Mouse (Mus musculus) heart, postnatal 36 days (tissue): ENCODE measurements around the gene Bcar3. TPM values are rescaled to one million over a fixed set of nuclear protein-coding genes. Genes with fewer than 3 reads are reported as not detected.
"Not testable (repeated sequence)": the region's sequence is repeated elsewhere in the genome, so short reads cannot be mapped to it uniquely, and the experiment has no call there.

ENCODE experiments used
- DNase-seq, 2 experiments: peaks; one replicate each; pipeline ENCODE4 v3.0.0; 2021 to 2022
- intact Hi-C: fragments of 180-260 bp; cut with DNase I; formaldehyde crosslinking; loops from one replicate; pipeline ENCODE4 v1.15.1; 2025
- total RNA-seq, 2 experiments: library from RNA; stranded (reverse); gene quantifications; 2 replicates each; pipeline ENCODE4 v1.2.3; 2021

Gene Bcar3
- total RNA-seq, 2 experiments from 2014 or later = 6.3 to 8.2 TPM

DNA sequence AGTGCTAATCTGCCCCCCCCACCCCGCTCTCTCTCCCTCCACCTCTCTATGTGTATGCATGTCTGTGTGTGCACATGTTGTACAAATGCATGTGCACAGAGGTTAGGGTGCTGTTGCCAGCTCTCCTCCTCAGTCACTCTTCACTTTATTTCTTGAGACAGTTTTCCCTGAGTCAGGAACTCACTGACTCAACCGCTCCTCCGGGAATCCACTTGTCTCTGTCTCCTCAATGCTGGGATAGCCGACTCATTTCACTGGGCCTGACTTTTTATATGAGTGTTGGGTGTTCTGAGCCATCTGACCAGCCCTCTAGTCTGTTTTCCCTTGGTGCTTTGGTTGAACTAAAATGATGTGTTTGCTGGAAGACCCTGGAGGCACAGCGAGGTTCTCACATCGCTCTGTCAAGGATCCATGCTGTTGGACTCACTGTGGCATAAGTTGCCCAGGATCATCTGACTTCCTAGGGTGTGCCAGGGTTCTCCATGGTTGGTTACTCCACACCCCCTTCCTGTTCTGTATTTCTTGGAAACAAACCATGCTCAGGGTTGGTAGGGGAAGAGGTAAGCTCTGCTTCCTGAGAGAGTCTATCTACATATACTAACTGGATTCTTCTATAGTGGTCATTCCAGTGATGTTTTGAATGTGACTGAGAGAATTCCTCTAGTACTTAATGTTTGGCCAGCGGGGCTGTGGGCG is 77.9 kb downstream of the Bcar3 start:
- DNase-seq = no peak
- intact Hi-C loops = no loop called here

DNA sequence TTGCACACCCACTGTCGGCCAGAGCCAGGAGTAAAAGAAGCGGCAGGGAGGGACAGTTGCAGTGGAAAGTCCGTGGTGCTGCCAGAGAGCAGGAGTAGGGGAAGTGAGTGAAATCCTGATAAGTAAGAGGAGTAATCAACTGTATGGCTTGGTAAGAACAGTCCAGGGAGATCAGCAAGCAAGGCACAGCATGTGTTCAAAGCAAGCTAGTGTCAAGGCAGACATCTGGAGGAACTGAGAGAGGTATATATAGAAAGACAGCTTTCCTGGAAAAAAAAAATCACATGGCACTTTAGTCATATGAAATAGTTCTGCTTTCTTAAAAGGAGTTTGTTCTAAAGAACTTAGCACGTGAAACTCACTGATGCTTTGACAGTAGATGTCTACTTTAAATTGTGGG is 78.7 kb downstream of the Bcar3 start:
- DNase-seq = no peak
- intact Hi-C loops = no loop called here

DNA sequence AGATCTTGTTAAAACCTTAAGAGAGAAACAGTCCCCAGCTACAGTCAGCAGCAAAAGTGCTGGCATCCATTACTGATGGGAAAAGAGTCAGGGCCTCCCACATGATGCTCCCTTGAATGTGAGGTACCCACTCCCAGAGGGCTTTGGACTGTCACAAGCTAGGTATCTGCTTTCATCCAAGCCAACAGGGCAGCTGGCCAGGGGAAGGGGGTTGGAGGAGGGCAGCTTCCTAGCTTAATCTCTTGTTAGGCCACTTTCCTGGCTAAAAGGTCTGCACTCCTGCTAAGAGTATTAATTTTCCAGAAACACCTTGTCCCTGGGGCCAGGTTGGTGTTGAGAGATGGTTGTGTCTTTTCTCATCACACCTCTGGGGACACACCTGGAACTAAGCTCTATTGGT is 82.1 kb downstream of the Bcar3 start:
- DNase-seq = no peak
- intact Hi-C loops = loop anchor here (5.0 kb wide), 1 partner anchor 41 kb away; no protein-coding TSS in a partner anchor

DNA sequence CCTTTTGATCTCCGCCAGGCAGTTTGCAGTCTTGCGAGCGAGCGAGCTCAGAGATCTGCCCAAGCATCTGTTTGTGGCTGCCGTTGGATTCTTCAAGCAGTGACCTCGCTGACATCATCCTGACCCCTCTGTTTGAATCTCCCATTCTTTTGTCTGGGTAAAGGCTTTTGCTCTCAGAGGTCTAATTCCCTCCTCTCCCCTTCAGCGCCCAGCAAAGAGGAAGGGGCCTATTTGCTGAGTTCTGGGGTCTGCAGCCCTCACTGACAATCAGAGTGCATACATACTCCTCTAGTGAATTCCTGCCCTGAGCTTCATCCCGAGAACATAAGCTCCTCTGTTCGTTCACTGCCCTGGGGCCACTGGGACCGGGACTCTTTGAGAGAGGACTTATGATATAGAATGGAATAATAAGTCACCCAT is 82.5 kb downstream of the Bcar3 start:
- DNase-seq = no peak
- intact Hi-C loops = loop anchor here (5.0 kb wide), 1 partner anchor 41 kb away; no protein-coding TSS in a partner anchor

DNA sequence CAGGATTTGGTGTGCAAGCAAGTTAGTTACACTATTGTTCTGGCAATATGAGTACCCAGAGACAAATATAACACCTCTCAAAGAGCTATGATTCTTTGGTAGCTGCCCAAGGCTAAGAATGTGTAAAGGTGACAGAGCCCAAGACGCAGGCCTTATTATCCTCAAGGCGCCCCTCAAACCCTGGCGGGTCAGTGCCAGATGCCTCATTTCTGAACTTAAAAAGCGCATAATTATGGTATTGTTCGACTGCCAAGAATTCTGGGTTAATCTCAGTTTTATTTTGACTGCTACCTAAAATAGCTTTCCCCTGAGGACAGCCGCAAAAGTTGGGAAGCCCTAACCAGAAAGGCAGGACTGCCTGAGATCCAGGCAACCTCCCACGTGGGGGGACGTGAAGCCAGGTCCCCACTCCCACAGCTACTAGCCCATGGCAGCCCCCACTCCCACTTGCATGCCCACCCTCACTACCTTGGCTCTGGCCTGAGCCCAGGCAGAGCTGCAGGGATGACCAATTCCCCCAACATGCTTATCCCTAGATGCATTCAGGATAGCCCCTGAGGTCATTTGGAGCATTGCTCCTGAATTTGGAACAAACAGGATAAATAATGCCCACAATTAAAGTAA is 83.0 kb downstream of the Bcar3 start:
- no peak for DNase-seq
- intact Hi-C loops = loop anchor here (5.0 kb wide), 1 partner anchor 40 kb away; no protein-coding TSS in a partner anchor

DNA sequence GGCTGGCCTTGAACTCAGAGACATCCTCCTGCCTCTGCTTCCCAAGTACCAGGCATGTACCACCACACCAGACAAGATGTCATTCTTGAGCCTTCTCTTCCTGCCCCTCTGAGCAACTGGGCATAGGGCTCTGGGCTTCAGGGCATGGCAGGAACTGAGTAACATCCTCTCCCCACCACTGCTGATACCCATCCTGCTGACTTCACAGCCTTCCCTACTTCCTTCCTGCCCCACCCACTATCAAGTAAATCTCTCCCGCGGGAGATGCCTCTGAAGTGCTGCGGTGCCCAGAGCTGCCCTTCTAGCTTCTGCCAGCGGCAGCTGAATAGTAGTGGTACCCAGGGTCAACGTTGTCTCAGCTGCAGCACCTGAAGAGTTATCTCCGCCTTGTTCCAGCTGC is 84.7 kb downstream of the Bcar3 start:
- no peak for DNase-seq
- intact Hi-C loops = loop anchor here (5.0 kb wide), 1 partner anchor 39 kb away; no protein-coding TSS in a partner anchor

DNA sequence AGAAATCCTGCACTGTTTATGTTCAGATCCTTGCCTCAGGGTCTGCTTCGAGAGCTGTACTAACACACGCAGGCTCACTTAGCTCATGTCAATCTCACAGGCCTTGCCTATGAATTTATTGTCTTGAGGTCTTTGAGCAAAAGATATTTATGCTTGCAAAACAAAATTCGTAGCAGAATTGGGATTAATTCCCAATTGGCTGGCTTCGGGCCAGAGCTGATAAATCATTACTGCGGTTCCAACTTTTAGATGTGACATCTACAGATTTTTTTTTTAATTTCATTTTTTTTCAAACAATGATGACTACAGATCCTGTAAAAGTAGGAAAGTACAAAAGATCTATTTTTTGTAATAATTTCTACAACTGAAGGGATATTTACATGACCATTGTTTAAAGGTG is 86.8 kb downstream of the Bcar3 start:
- intact Hi-C loops = no loop called here
- no peak for DNase-seq

DNA sequence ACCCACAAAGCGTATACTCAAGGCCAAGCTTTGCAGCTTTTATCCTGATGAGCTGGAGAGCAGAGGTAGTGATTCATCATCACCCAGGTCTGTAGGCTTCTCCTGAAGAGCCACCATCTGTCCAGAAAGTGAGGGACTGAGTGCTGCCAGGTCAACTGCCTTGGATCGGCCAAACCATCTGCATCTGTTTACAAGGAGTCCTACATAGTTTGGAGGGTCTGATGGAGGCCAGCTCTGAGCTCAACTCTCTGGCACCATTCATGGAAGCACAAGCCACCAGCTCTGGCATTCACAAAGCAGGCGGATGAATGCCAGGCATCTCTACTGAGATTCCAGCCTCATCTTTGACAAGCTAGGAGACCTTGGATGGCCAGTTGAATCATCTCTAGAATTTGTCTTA is 87.7 kb downstream of the Bcar3 start:
- intact Hi-C loops = no loop called here

DNA sequence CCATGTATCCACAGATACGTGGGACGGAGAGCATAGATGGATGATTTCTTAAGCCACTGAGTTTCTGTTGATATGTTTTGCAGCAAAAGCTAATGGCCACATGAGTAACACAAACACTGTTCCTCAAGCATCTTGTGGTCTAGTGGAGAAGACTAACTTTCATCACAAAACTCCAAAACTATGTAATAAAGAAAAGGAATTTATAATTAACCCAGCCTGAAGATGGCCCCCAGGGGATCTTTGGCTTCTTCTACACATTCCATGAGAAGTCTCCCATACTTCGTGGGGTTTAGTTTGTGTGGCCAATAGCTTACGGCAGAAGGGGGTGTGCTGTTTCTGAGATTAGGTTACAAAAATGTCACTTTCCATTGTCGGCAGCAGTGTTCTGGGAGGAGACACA is 92.5 kb downstream of the Bcar3 start:
- intact Hi-C loops = no loop called here
- DNase-seq = no peak

More for the DNA sequence above, 87.7 kb downstream of the Bcar3 start:
- no peak for DNase-seq

DNA sequence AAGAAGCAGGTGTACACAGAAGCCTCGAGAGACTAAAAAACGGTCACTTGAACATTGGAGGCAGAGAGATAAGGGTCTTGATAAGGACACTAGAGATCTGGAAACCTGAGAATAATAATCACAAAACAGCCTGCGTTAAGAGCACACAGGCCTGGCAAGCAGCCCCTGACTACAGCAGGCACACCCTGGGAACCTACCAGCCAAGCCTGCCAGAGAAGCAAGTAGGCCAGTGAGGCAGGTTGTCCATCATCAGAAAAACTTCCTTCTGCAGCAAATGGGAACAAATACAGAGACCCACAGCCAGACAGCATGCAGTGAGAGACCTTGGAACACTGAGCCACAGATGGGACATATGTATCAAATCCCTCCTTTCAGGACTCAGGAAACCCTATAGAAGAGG is 93.8 kb downstream of the Bcar3 start:
- DNase-seq = no peak
- intact Hi-C loops = no loop called here

DNA sequence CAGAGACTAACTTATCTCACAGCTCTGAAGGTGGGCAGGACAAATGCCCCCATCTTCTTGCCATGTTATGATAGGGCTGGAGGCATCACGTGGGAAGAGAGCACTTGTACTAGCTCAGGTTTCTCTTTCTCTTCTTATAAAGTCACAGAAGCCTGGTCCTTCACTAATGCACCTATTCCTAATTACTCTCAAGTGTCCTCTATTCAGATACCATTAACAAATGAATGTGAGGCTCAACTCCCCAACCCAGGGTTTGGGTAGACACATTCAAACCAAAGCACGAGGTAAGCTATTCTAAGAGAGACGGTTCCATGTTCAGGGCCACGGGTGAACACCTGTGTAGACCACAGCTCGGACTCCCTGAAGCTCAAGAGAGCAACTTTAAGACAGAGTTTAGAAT is 96.0 kb downstream of the Bcar3 start:
- intact Hi-C loops = no loop called here

DNA sequence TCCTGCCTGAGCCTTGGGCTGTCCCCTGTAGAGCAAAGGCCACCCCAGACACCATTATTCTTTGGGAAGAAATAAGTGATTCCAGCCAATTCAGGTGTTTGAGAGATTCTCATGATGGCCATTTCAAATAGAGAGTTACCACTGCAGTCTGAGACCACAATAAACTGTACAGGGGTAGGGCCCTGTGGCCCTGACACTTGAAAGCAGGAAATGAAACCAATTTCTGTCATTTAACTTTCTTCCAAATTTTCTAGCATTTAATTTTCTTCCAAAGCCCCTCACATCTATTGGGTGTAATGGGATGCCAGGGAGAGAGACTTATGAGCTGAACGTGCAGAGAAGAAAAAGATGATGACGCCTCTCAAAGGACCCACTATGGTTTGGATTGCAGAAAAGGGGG is 97.2 kb downstream of the Bcar3 start:
- DNase-seq = no peak
- intact Hi-C loops = no loop called here

More for the DNA sequence above, 96.0 kb downstream of the Bcar3 start:
- no peak for DNase-seq

DNA sequence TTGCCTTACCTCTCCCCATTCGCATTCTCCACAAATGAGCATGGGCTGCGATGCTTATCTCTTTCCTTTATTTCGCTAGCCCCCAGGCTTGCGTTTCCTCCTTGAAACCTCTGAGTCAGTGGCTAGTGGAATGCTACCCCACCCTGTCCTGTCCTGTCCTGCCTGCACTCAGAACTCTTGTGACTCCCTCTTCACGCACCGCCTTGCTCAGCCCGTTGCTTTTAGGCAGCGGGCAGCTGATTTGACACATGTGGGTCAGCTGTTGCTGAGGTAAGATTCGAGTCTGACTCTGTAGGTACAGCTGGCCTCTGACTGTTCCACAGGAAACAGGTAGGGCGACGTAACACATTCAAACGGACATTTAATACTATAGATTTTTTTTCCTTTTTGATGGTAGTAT is 97.9 kb downstream of the Bcar3 start:
- intact Hi-C loops = no loop called here
- DNase-seq = no peak

DNA sequence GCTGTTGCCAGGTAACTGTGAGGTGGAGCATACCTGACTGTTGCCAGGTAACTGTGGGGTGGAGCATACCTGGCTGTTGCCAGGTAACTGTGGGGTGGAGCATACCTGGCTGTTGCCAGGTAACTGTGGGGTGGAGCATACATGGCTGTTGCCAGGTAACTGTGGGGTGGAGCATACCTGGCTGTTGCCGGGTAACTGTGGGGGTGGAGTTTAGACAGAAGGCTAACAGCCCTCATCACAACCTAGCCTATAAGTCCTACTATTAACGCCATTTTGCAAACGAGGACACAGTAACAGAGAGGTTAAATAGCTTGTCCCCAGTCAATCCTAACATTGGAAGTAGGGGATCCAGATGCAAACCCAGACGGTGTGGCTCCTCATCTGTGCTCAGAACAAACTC is 99.5 kb downstream of the Bcar3 start:
- intact Hi-C loops, DNase-seq: not testable (repeated sequence)

DNA sequence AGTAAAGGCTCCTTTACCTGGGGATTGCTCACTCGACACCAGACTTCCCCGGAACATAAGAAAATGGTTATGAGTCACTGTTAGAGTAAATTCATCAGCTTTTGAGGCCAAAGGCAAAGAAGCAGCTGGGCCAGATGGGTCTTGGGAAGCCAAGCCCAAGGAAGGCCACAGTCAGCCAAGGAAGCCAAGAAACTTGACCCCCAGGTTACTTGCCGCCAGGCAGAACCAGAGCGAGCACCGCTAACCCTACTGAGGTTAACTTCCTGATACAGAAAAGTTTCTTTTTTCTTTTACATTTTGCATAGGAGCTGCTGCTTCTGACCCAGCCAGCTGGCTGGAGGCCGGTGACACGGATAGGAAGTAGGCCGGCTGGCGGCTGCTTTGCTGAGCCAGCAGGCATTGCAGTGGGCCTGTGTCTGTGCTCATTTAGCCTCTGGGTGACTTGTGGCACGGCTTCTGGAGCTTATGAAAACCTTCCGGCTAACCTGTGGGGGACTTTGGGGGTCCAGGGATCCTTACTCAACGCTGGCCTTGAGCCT is 100.0 kb downstream of the Bcar3 start:
- intact Hi-C loops = no loop called here
- no peak for DNase-seq

DNA sequence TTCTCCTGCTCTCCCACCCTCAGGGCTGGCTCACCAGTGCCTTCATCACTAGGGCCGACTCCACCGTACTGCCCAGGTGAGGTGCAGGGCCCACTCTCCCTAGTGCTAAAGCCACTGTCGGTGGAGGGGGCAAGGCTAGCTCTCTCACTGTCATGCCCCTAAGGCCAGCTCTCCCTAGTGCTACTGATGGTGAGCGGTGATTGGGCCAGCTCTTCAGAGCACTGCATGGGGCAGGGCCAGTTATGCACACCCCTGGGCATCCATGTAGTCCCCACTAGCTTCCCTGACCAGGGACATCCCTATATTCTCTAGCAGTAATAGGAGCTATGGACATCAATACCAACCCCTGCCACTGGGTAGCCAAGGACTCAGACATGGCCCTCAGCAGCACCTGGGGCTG is 103.0 kb downstream of the Bcar3 start:
- DNase-seq = no peak
- intact Hi-C loops = no loop called here

DNA sequence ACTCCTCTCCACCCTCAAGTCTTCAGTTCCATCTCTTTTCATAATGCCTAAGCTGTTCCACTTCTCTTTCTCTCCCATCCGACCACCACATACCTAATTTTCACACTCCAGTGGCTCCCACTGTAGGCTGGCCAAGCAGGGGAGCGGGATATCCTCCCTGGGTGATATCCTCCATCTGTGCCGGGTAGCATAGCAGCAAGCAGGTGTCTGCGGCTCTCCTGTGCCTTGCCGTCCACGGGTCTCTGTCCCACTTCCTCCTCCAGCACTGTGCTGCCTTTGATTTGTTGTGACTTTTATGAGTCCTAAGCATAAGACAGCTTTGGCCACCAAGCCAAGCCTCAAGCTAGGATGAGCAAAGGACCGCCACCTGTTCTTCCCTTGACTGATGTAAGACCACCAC is 103.5 kb downstream of the Bcar3 start:
- no peak for DNase-seq
- intact Hi-C loops = no loop called here

DNA sequence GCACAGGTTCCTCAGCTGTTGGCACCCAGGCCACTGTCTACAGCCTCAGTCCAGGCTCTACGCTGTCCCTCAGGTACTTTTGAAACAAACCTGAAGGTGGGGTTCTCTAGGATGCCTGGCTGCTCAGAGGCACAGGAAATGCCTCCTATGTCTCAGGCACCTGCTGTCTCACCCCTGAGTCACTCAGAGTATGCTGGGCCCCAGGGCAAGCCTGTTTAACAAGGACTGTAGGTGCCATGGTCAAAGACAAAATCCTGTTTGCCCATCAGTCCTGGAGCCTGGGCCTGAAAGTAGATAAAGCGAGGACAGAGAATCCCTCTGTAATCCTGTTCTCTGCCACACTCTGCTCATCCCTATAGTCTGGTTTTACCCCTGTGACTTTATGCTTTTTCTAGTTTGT is 107.1 kb downstream of the Bcar3 start:
- intact Hi-C loops = no loop called here
- no peak for DNase-seq

DNA sequence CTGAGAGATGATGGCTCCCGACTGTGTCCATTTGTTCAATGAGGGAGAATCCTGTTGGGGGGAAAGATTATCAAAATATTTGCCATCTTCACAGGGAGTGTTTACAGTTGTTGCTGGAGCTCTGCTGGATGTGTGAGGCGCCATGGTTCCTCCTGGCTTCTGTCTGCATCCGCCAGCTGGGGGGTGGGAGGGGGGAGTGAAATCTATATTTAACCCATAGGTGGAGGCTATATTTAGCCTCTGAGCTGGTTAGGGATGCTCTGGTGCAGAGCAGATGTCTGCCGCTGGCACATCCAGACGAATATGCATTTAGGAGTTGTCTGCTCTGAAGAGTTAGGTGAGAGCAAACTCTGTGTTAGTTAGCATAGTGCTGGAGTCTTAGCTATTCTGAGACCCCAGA is 108.2 kb downstream of the Bcar3 start:
- intact Hi-C loops = no loop called here
- DNase-seq = no peak

DNA sequence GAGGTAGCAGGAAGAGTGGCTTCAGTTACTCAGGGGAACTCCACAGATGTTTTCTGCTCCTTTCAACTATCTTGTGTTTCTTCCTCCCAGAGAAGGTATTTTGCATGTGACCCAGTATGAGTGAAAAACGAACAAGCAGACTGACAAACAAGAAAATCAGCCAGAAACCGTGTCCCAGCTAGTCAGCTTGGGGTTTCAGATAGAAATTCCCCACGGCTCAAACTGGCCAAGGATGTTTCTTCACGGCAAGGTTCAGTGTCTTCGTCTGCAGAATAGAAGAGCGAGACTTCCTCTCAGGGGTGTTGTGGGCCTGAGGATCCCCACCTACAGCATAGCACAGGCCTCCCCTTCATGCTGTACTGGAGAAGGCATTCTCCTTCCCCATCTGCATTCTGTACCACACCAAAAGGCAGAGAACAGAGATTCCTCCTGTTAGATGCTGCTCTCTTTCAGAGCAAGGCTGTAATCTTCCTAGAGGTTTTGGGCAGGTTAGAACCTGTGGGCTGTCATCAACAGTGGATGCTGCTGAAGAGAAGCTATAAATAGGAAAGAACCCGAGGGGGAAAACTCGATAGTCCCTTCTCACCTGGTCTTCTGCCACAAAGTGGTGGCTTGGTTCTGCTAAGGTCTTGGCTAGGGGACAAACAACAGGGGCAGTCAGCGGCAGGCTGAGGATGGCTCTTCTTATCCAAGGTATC is 110.1 kb downstream of the Bcar3 start:
- DNase-seq = no peak
- intact Hi-C loops = no loop called here

DNA sequence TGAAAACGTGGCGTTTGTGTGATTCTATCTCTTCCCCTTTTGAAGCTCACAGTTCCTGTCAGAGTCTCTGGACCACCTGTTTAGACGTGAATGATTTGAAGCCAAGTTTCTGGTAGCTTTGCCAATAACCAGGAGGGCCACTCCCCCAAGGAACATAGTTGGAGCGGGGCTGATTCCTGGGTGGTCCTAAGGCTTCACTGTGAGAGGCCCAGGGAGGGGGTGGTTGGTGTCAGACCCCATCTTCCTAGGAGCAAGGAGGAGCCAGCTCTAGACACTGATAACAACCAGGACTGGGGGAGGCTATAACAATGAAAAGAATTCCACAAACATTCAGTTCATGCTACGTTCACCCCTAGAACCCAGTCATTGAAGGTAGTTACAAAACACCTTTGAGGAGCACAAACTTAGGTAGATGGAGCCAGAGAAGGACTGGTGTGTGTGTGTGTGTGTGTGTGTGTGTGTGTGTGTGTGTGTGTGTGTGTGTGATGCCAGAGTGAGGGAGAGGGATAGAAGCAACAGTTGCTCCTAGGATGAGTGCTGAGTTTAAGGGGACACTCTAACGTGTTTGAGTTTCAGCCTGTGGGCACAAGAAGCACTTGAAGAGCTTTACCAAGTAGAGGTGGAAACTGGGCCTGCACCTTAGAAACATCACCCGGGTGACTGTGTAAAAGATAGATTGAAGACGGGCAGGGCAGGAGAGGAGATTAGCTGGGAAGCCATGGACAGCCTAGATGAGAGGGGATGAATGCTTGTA is 111.4 kb downstream of the Bcar3 start:
- intact Hi-C loops = no loop called here
- no peak for DNase-seq
